Mouse (Mus musculus): ENCODE data around the gene Creb3l4.
A peak's percentile ranks its signal among the peaks of the same experiment; 100 is the strongest.
"Not testable (repeated sequence)": the region's sequence is repeated elsewhere in the genome, so short reads cannot be mapped to it uniquely, and the experiment has no call there.

Creb3l4 gene

DNA sequence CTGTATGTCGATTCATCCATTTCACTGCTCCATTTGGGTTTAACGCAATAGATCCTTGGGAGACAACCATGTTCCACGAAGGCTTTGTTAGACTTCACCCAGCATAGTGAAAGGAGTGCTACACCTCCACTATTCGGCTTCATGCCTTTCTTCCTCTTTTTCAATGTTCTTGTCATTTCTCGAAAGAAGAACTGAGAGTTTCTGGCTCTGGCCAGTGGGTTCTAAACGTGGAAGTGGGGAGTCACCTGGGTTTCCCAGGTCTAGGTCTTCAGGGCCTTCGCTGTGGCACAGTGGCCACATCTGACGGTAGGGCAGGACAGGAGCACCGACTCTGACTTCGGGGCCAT lies 21.3 kb upstream of the Creb3l4 start:
- DNase-seq, result no peak

DNA sequence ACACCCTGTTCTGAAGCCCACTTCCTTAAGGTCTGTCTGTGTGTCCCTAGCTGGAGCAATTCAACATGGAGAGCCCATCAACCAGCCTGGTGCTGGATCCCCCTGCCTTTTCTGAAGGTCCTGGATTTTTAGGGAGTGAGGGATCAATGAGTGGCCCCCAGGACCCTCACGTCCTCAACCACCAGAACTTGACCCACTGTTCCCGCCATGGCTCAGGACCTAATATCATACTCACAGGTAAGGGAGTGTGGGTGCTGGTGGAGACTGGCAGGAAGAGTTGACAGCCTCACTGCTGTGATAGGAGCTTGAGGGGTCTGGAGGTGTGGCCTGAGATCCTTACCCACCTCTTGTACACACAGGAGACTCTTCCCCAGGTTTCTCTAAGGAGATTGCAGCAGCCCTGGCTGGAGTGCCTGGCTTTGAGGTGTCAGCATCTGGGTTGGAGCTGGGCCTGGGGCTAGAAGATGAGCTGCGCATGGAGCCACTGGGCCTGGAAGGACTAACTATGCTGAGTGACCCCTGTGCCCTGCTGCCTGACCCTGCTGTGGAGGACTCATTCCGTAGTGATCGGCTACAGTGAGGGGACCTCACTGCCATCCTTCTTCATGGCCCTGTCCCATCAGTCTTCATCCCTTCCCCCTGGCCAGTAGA lies 19.9 kb upstream of the Creb3l4 start:
- no peak for DNase-seq

DNA sequence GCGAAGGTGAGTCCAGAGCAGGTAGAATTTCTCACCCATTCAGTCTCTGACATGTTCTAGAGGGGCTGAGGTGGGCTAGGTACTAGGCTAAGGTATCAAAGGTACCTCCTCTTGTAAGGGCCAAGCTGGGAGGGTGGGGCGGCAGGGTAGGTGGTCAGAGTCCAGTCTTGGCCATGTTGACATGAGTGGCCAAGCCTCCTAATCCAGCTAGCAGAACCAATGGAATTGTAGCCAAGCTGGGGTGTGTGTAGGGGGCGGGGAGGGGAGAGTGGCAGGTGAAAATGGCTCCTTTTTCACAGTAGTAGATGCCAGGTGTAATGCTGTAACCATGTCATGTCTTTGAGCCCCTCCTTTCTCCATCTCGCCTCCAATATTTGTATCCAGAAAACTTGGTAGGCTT lies 15.2 kb upstream of the Creb3l4 start:
- DNase-seq, result no peak

DNA sequence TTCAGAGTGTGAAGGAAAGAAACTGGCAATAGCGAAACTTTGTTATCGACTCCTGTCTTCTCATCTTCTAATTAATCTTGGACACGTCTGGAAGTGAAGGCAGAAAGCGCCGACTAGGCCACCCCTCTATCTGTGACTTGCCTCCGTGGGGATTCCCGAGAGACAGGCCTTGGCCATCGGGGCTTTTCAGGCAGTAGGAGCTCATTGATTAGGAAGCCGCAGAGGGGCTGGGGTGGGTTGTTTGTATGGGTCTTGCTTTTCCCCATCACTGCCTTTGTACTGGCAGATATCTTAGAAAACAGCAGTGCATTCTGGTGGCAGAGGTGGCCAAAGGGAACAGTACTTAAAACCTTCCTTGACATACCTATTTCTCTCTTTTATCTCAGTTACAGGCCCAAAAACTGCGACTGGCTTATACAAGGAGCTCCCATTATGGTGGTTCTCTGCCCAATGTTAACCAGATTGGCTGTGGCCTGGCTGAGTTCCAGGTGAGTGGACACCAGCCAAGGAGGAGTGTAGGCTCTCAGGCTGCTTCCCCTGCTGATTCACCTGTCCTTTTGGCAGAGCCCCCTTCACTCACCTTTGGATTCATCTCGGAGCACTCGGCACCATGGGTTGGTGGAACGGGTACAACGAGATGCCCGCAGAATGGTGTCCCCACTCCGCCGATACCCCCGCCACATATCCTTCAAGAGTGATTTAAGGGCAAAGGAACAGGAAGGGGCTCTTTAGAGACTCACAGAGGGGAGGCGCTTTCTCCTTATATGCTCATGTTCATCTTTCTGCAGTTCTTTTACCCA lies 13.6 kb upstream of the Creb3l4 start:
- DNase-seq, result no peak

- DNase-seq, result no peak
Measured at GRCm38 (mm10) chr3:90255784-90256353, 12.6 kb upstream of the Creb3l4 start.

DNA sequence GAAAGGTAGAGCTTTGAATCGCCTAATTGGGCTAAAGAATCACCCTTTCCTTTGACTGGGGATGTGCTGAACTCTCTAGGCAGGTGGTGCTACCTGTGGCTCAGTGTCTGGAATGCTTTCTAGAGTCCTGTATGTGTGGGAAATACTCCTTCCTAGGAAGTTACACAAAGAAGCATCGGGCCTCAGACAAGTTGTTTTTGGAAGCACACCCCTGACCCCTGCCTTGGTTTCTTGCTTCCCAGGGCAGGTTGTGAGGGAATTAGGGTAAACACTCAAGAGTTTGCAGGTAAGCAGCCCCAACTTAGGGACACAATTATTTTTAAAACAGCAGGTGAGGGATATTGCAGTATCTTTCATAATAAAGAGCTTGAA lies 11.9 kb upstream of the Creb3l4 start:
- no peak for DNase-seq

- no peak for DNase-seq
Measured at GRCm38 (mm10) chr3:90254419-90255193, 11.3 kb upstream of the Creb3l4 start.

DNA sequence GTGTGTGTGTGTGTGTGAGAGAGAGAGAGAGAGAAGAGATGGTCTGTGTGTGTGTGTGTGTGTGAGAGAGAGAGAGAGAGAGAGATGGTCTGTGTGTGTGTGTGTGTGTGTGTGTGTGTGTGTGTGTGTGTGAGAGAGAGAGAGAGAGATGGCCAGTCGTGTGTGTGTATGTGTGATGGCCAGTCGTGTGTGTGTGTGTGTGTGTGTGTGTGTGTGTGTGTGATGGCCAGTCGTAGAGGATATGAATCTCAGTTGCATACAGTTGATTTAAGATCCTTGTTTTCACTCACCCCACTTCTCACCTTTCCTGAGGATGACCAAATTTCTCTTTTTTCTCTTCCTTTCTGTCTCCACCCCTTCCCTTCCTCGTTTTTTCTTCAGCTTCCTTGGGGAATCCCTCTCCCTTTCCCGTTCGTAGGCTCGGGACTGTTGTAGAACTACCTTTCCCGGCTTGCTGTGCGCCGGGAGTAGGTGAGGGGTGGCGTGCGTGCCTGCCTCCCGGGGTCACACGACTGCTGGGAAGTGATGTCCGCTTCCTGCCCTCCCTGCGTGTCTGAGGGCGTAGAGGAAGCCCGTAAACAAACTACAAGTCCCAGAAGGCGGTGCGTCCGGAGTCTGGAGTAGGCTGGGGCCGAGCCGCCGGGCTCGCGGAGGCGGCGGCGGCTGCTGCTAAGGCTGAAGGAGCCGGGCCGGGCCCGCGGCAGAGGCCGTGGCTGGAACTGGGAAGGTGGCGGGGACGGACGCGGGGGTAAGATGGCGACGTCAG lies 10.5 kb upstream of the Creb3l4 start, which contains the start of gene Crtc2:
TSS of gene Crtc2 (plus strand) at position 511 of the 766 bp plus-strand sequence.
- DNase-seq, result peak; percentile 99

- not testable (repeated sequence) for DNase-seq
Measured at GRCm38 (mm10) chr3:90253174-90253573, 9.9 kb upstream of the Creb3l4 start.

DNA sequence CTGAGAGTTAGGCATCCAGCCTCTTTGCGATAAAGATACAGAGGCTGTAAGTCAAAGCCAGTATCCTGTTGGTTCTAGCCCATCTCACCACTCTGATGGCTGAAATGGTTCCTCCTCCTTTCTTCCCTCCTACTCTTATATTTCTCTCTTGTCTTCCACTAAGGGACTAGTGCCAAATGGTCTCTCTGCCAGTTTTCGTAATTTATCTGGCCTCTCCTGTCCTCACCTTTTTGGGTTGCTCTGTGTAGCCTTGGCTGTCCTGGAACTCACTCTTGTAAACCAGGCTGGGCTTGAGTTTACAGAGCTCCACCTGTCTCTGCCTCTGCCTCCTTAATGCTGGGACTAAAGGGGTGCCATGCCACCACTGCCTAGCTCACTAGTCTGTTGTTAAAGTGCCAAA lies 9.3 kb upstream of the Creb3l4 start:
- not testable (repeated sequence) for DNase-seq

GRCm38 (mm10) chr3:90251731-90252226 lies 8.5 kb upstream of the Creb3l4 start:
- DNase-seq, result not testable (repeated sequence)

DNA sequence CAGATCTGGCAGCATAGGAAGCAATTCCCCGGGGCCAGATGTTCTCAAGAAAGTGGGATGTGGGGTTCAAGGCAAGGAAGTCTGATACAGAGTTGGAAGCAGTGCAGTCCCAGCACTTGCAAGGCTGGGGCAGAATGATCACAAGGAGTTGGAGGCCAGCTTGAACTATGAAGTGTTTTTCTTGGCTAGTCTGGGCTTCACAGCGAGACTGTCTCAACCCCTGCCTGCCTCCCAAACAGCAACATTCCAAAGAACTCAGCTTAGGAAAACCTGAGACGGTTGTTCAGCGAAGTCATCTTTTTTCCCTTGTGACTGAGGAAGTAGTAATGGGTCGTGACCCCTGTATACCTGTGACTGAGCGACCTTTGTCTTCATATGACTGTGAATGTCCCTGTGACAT lies 7.5 kb upstream of the Creb3l4 start:
- DNase-seq, result no peak

GRCm38 (mm10) chr3:90248746-90249100 lies 5.4 kb upstream of the Creb3l4 start:
- DNase-seq, result no peak

GRCm38 (mm10) chr3:90247960-90248745 lies 4.8 kb upstream of the Creb3l4 start, which contains the start of gene Slc39a1:
TSS of gene Slc39a1 (plus strand) at chr3:90248172.
- peak; percentile 96 for DNase-seq

DNA sequence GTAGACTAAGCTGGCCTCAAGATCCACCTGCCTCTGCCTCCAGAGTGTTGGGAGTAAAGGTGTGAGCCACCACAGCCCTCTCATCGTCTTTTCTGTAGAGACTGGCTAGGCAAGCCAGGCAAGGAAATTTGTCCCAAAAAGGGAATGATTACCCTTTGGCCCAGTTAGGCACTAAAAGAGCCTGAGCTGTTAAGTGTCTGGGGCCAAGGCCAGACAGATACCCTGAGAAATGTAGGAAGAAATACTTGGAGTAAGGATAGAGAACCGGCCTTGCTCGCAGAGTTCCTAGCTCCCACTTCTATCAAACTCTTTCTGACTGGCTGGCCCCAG lies 4.3 kb upstream of the Creb3l4 start:
- no peak for DNase-seq

- no peak for DNase-seq
Measured at GRCm38 (mm10) chr3:90245406-90245805, 2.1 kb upstream of the Creb3l4 start.

DNA sequence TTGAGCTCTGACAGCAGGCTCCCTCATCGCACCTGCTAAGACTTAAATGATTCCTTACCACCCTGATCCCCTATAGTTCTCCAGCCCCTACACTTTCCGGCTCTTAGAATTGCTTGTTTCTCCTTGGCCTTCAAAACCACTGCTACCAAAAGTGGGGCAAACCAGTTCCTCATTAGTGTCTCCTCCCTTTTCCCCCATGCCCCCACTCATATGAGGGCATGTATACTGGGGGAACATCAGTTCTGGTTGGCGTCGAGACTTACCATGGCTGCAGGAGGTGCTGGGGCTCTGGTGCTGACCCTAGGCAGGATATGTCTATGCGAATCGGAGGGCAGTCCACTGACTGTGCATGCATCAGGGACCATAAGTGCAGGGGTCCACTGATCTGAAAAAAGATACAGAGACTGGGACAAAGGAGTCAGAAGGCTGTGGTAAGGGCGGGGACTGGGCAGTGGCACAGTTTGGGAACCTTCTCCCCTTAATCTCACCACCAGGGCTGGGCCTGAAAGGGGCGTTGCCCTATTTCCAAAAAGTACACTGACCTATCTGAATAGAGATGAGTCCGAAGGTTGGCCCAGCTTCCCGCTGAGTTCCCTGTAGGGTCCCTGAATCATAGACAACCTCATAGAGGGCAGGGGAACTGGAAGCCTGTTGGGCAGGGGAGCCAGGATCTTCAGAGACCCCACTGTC lies 1.5 kb downstream of the Creb3l4 start:
- DNase-seq, result no peak

DNA sequence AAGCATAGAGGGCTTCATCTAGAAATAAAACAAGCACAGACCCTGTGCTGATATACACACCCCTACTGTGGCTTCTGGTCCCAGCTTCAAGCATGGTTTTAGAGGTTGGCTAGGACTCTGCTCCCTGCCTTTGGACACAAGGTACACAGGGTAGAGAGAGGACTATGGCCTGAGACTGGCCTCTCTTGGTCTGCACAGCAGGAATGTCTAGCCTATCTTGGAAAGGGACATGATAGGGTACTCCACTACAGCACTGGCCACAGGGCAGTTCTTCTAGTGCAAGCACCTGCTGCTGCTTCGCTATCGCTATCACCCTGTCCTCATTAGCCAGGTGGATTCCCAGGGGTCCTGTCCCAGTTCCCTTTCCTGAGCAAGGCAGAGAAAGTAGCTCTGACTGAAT lies 2.1 kb downstream of the Creb3l4 start:
- DNase-seq, result no peak

DNA sequence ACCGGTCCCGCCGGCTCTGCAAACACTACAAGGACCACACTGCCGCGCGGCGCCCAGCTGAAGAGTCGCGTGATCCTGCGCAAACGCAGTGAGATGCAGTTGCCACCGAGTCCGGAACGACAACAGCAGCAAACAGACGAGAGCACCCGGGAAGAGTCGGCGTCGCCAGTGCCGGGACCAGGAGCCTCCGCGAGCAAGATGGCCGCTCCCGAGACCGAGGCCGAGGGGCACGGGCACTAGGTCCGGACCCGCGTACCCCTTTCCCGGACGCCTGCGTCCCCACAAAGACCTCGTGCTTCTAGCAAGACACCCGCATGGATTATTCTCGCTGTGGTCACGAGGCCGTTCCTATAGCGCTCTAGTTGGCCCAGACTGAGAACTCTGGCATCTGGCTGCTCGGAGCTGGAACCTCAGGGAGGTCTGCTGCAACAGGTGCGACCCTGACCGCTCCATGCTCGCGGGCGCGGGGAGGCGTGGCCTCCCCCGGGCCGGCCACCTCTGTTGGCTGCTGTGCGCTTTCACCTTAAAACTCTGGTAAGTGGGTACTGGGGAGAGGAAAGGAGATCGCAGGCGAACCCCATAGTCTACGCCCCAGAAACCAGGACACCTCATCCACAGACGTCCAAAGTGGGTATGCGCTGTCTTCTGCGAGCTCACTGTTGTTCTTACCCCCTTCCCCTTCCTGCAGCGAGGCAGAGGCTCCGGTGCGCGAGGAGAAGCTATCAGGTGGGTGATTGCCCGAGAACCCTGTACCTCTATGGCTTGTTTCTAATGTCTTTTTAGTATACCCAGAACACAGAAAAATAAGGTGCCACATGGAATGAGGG lies 11.6 kb downstream of the Creb3l4 start, which contains the start of gene Jtb:
TSS of gene Jtb (plus strand) at position 91 of the 827 bp plus-strand sequence.
- peak; percentile 97 for DNase-seq

GRCm38 (mm10) chr3:90231075-90231474 lies 12.2 kb downstream of the Creb3l4 start:
- DNase-seq, result no peak
